Mouse (Mus musculus): ENCODE results near the gene Csnk1g1. TPM values are rescaled to one million over a fixed set of nuclear protein-coding genes. Genes with fewer than 3 reads are reported as not detected.

The Csnk1g1 gene
- polyA plus RNA-seq, 1 experiment from 2014 or later = 12.6 TPM

- H3K36me3 ChIP-seq (ENCODE audit: insufficient read depth, low read length) = peaks cover 40% of the 10 kb centered on the region
- no peaks in the 10 kb centered on the region for H3K9me3 ChIP-seq (ENCODE audit: low read length)
- H3K4me3 ChIP-seq (ENCODE audit: low read length) = peak overlapping the region; percentile 72; the same call in 1 of the 2 replicates
- peaks cover 16% of the 10 kb centered on the region for H3K4me1 ChIP-seq (ENCODE audit: insufficient read depth, low read length)
- peak overlapping the region; percentile 89 for H3K9ac ChIP-seq (replicated peaks; ENCODE audit: low read length)
- peak overlapping the region; percentile 68 for H3K4me2 ChIP-seq (replicated peaks; ENCODE audit: low read depth, low read length)
- ATAC-seq (ENCODE audit: low FRiP score, low TSS enrichment) = no peak
- H3K27me3 ChIP-seq (ENCODE audit: insufficient read depth, low read length) = no peaks in the 10 kb centered on the region
- WGBS = 66% methylated on average over 3 of the region's 3 CpGs
- no peak overlapping the region for H3K27ac ChIP-seq (ENCODE audit: low read length)
These were observed 152.9 kb downstream of the Csnk1g1 start for GRCm38 (mm10) chr9:66061656-66062055.

DNA sequence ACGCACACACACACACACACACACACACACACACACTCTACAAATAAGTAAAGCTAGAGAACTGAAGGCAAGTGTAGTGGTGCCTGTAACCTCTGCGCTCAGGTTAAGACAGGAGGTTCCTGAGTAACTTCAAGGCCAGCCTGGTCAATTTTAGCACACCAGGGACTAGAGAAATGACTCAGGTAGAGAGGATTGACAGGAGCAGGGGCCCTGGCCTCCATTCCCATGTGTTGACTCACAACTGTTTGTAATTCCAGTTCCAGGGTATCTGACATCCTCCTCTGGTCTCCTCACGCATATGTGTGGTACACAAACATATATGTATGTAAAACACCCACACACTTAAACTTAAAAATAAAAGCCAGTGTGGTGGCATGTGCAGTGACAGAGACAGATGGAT lies 154.7 kb downstream of the Csnk1g1 start:
- peaks cover 16% of the 10 kb centered on the region for H3K4me1 ChIP-seq (ENCODE audit: insufficient read depth, low read length)

DNA sequence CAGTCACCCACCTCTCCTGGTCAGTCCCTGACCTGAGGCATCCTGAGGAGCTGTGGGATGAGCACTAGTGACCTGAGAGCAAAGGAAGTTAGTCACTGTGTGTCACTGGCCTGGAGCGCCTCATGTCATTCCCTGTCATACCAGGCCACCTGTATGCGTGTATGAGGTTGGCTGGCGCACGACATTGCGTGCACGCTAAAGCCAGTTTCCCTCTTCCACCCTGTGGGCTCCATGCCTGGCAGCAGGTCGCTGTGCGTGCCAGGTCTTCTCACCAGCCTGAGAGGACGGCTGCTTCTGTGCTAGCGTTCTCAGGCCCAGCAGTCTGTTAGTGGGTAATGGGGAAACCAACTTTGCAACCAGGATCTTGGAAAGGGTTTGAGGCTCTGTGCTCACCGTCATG lies 155.6 kb downstream of the Csnk1g1 start:
- peaks cover 16% of the 10 kb centered on the region; the same call in 1 of the 2 replicates for H3K27me3 ChIP-seq (ENCODE audit: insufficient read depth, low read length)
- no peak overlapping the region for H3K9ac ChIP-seq (replicated peaks; ENCODE audit: low read length)
- H3K4me1 ChIP-seq (ENCODE audit: insufficient read depth, low read length) = peaks cover 17% of the 10 kb centered on the region
- no peak for ATAC-seq (ENCODE audit: low FRiP score, low TSS enrichment)
- H3K4me3 ChIP-seq (ENCODE audit: low read length) = no peak overlapping the region
- no peak overlapping the region for H3K27ac ChIP-seq (ENCODE audit: low read length)
- 95% methylated on average over 11 of the region's 11 CpGs for WGBS
- no peak overlapping the region for H3K4me2 ChIP-seq (replicated peaks; ENCODE audit: low read depth, low read length)
- peaks cover 46% of the 10 kb centered on the region for H3K36me3 ChIP-seq (ENCODE audit: insufficient read depth, low read length)
- no peaks in the 10 kb centered on the region for H3K9me3 ChIP-seq (ENCODE audit: low read length)

More for the DNA sequence above, 154.7 kb downstream of the Csnk1g1 start:
- Histone ChIP-seq H3K27ac (ENCODE audit: low read length) (no peak overlapping the region), H3K9me3 (ENCODE audit: low read length) (no peaks in the 10 kb centered on the region), H3K4me2 (replicated peaks; ENCODE audit: low read depth, low read length) (no peak overlapping the region), H3K9ac (replicated peaks; ENCODE audit: low read length) (no peak overlapping the region), H3K27me3 (ENCODE audit: insufficient read depth, low read length) (peaks cover 9% of the 10 kb centered on the region; the same call in 1 of the 2 replicates), H3K36me3 (ENCODE audit: insufficient read depth, low read length) (peaks cover 46% of the 10 kb centered on the region), H3K4me3 (ENCODE audit: low read length) (no peak overlapping the region)
- 91% methylated on average over 3 of the region's 3 CpGs for WGBS
- no peak for ATAC-seq (ENCODE audit: low FRiP score, low TSS enrichment)

- no peak overlapping the region for H3K27ac ChIP-seq (ENCODE audit: low read length)
- H3K4me2 ChIP-seq (replicated peaks; ENCODE audit: low read depth, low read length) = no peak overlapping the region
- H3K4me1 ChIP-seq (ENCODE audit: insufficient read depth, low read length) = peaks cover 5% of the 10 kb centered on the region
- H3K4me3 ChIP-seq (ENCODE audit: low read length) = no peak overlapping the region
- H3K9me3 ChIP-seq (ENCODE audit: low read length) = no peaks in the 10 kb centered on the region
- peaks cover 46% of the 10 kb centered on the region for H3K36me3 ChIP-seq (ENCODE audit: insufficient read depth, low read length)
- H3K27me3 ChIP-seq (ENCODE audit: insufficient read depth, low read length) = peaks cover 16% of the 10 kb centered on the region; the same call in 1 of the 2 replicates
- ATAC-seq (ENCODE audit: low FRiP score, low TSS enrichment) = no peak
- no peak overlapping the region for H3K9ac ChIP-seq (replicated peaks; ENCODE audit: low read length)
- WGBS = 85% methylated on average over 3 of the region's 3 CpGs
These were observed 158.1 kb downstream of the Csnk1g1 start for GRCm38 (mm10) chr9:66066791-66067190.

- Histone ChIP-seq H3K9ac (replicated peaks; ENCODE audit: low read length) (no peak overlapping the region), H3K27me3 (ENCODE audit: insufficient read depth, low read length) (peaks cover 16% of the 10 kb centered on the region; the same call in 1 of the 2 replicates), H3K4me2 (replicated peaks; ENCODE audit: low read depth, low read length) (no peak overlapping the region), H3K9me3 (ENCODE audit: low read length) (no peaks in the 10 kb centered on the region), H3K27ac (ENCODE audit: low read length) (no peak overlapping the region), H3K36me3 (ENCODE audit: insufficient read depth, low read length) (peaks cover 44% of the 10 kb centered on the region), H3K4me1 (ENCODE audit: insufficient read depth, low read length) (peaks cover 5% of the 10 kb centered on the region; the same call in 1 of the 2 replicates), H3K4me3 (ENCODE audit: low read length) (no peak overlapping the region)
- ATAC-seq (ENCODE audit: low FRiP score, low TSS enrichment) = no peak
- 38% methylated on average over 5 of the region's 5 CpGs for WGBS
These were observed 158.8 kb downstream of the Csnk1g1 start for GRCm38 (mm10) chr9:66067542-66067941.

GRCm38 (mm10) chr9:66068056-66068455 lies 159.3 kb downstream of the Csnk1g1 start:
- Histone ChIP-seq H3K4me1 (ENCODE audit: insufficient read depth, low read length) (peaks cover 5% of the 10 kb centered on the region; the same call in 1 of the 2 replicates), H3K27ac (ENCODE audit: low read length) (no peak overlapping the region), H3K9ac (replicated peaks; ENCODE audit: low read length) (no peak overlapping the region), H3K9me3 (ENCODE audit: low read length) (no peaks in the 10 kb centered on the region), H3K4me2 (replicated peaks; ENCODE audit: low read depth, low read length) (no peak overlapping the region), H3K4me3 (ENCODE audit: low read length) (no peak overlapping the region), H3K27me3 (ENCODE audit: insufficient read depth, low read length) (peaks cover 16% of the 10 kb centered on the region; the same call in 1 of the 2 replicates), H3K36me3 (ENCODE audit: insufficient read depth, low read length) (peaks cover 38% of the 10 kb centered on the region)
- no peak for ATAC-seq (ENCODE audit: low FRiP score, low TSS enrichment)
- WGBS = 70% methylated on average over 4 of the region's 4 CpGs

- no peaks in the 10 kb centered on the region for H3K9me3 ChIP-seq (ENCODE audit: low read length)
- H3K4me3 ChIP-seq (ENCODE audit: low read length) = peak overlapping the region; percentile 58
- H3K27me3 ChIP-seq (ENCODE audit: insufficient read depth, low read length) = peaks cover 16% of the 10 kb centered on the region; the same call in 1 of the 2 replicates
- no peak overlapping the region for H3K27ac ChIP-seq (ENCODE audit: low read length)
- peaks cover 5% of the 10 kb centered on the region; the same call in 1 of the 2 replicates for H3K4me1 ChIP-seq (ENCODE audit: insufficient read depth, low read length)
- H3K9ac ChIP-seq (replicated peaks; ENCODE audit: low read length) = peak overlapping the region; percentile 56
- H3K4me2 ChIP-seq (replicated peaks; ENCODE audit: low read depth, low read length) = peak overlapping the region; percentile 83
- under 1% methylated on average over 30 of the region's 30 CpGs for WGBS
- peak; percentile 20; the same call in 1 of the 2 replicates for ATAC-seq (ENCODE audit: low FRiP score, low TSS enrichment)
- peaks cover 29% of the 10 kb centered on the region for H3K36me3 ChIP-seq (ENCODE audit: insufficient read depth, low read length)
These were observed 160.3 kb downstream of the Csnk1g1 start for GRCm38 (mm10) chr9:66068971-66069391.

DNA sequence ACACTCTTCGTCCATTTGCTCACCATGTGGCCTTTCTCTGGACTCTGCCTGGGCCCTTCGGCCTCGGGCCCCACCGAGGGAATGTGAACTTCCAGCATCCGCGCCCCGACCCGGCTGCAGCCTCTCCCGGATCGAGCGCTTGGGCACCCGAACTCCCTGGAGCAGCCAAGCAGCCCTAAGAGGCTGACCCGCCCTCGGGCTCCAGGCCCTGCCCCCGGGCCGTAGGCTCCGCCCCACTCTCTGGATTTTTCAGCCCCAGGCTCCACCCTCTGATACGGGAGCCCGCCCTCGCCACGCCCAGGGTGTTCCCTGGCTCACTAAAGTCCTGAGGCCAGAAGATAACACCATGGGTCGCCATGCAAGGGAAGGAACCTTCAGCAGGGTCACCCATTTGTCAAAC lies 160.9 kb downstream of the Csnk1g1 start, which contains the start of gene Snx22:
TSS of gene Snx22 (minus strand) at position 137 of the 400 bp plus-strand sequence.
- Histone ChIP-seq H3K9ac (replicated peaks; ENCODE audit: low read length) (peak within 1 kb of the TSS; percentile 56), H3K9me3 (ENCODE audit: low read length) (no peaks in the 10 kb centered on the region), H3K4me3 (ENCODE audit: low read length) (peak within 1 kb of the TSS; percentile 58), H3K36me3 (ENCODE audit: insufficient read depth, low read length) (peaks cover 23% of the 10 kb centered on the region), H3K27me3 (ENCODE audit: insufficient read depth, low read length) (peaks cover 16% of the 10 kb centered on the region; the same call in 1 of the 2 replicates), H3K4me1 (ENCODE audit: insufficient read depth, low read length) (peaks cover 5% of the 10 kb centered on the region; the same call in 1 of the 2 replicates), H3K27ac (ENCODE audit: low read length) (no peak within 1 kb of the TSS), H3K4me2 (replicated peaks; ENCODE audit: low read depth, low read length) (peak within 1 kb of the TSS; percentile 83)
- 0% methylated on average over 22 of the region's 22 CpGs for WGBS
- ATAC-seq (ENCODE audit: low FRiP score, low TSS enrichment) = peak; percentile 92

- H3K4me3 ChIP-seq (ENCODE audit: low read length) = no peak overlapping the region
- peaks cover 21% of the 10 kb centered on the region for H3K36me3 ChIP-seq (ENCODE audit: insufficient read depth, low read length)
- H3K9me3 ChIP-seq (ENCODE audit: low read length) = no peaks in the 10 kb centered on the region
- H3K4me1 ChIP-seq (ENCODE audit: insufficient read depth, low read length) = peaks cover 5% of the 10 kb centered on the region; the same call in 1 of the 2 replicates
- H3K4me2 ChIP-seq (replicated peaks; ENCODE audit: low read depth, low read length) = no peak overlapping the region
- WGBS = 87% methylated on average over 5 of the region's 5 CpGs
- ATAC-seq (ENCODE audit: low FRiP score, low TSS enrichment) = no peak
- H3K27me3 ChIP-seq (ENCODE audit: insufficient read depth, low read length) = peaks cover 16% of the 10 kb centered on the region; the same call in 1 of the 2 replicates
- H3K9ac ChIP-seq (replicated peaks; ENCODE audit: low read length) = no peak overlapping the region
- no peak overlapping the region for H3K27ac ChIP-seq (ENCODE audit: low read length)
These were observed 161.4 kb downstream of the Csnk1g1 start for GRCm38 (mm10) chr9:66070151-66070550.

DNA sequence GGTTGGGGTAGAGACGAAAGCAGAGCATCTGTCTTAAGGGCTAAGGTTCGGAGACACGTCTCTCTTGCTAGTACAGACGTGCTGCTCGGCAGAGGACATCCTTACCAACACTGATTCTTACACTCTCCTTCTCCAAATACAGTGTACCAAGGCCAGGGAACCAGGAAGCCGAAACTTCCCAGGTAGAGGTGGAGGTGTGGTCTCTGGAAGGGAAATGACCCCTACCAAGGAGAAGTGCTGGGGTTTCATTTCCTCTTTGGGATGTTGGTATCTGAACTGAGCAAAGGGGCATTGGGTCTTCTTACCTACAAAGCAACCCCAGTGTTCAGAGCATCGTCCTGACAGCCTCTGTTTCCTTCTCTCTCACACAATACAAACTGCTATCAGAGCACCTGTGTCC lies 164.0 kb downstream of the Csnk1g1 start:
- Histone ChIP-seq H3K4me3 (ENCODE audit: low read length) (no peak overlapping the region), H3K27ac (ENCODE audit: low read length) (no peak overlapping the region), H3K36me3 (ENCODE audit: insufficient read depth, low read length) (no peaks in the 10 kb centered on the region), H3K4me2 (replicated peaks; ENCODE audit: low read depth, low read length) (no peak overlapping the region), H3K9ac (replicated peaks; ENCODE audit: low read length) (no peak overlapping the region), H3K4me1 (ENCODE audit: insufficient read depth, low read length) (peaks cover 5% of the 10 kb centered on the region; the same call in 1 of the 2 replicates), H3K9me3 (ENCODE audit: low read length) (no peaks in the 10 kb centered on the region), H3K27me3 (ENCODE audit: insufficient read depth, low read length) (peaks cover 14% of the 10 kb centered on the region; the same call in 1 of the 2 replicates)
- ATAC-seq (ENCODE audit: low FRiP score, low TSS enrichment) = no peak
- WGBS = 82% methylated on average over 7 of the region's 7 CpGs

All from kidney, embryonic 16.5 days (tissue).